Mouse (Mus musculus): Measurements from ENCODE around the gene Ankrd12. TPM values are rescaled to one million over a fixed set of nuclear protein-coding genes. Genes with fewer than 3 reads are reported as not detected.

Gene Ankrd12
- polyA plus RNA-seq, 1 experiment from 2014 or later, result 29.0 TPM

DNA sequence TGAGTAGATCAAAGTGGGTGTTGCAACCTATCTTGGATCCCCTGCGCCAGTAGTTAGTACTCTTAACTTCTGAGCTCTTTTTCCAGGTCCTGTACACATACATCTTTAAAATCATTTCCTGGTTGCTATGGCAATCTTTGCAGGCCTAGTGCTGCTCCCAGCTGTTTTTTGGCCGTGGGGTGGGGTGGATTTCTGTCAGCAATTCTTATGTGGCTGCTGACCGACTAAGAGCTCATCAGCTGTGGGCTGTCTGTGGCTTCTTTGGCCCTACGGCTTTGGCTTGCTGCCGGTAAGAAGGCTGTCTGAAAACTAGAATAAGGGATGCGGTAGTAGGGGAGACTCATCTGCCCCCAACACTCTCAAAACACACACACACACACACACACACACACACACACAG lies 33.9 kb upstream of the Ankrd12 start:
- DNase-seq (ENCODE audit: low spot score) (no peak), ATAC-seq (replicated peaks; ENCODE audit: low FRiP score) (no peak)
- 52% methylated on average over 6 of the region's 6 CpGs for WGBS
- Histone ChIP-seq H3K9ac (ENCODE audit: low read length) (peak overlapping the region; percentile 79; the same call in 1 of the 2 replicates), H3K4me2 (ENCODE audit: low read depth, low read length, severe bottlenecking) (peak overlapping the region; percentile 62; the same call in 1 of the 2 replicates), H3K9me3 (ENCODE audit: control insufficient read depth, low read length) (no peaks in the 10 kb centered on the region), H3K36me3 (ENCODE audit: control insufficient read depth, insufficient read depth, low read length) (no peaks in the 10 kb centered on the region; the same call in 1 of the 2 replicates), H3K27ac (ENCODE audit: low read depth, low read length) (no peak overlapping the region), H3K27me3 (ENCODE audit: control insufficient read depth, insufficient read depth, low read length) (no peaks in the 10 kb centered on the region), H3K4me3 (ENCODE audit: low read depth, low read length) (peak overlapping the region; percentile 81), H3K4me1 (replicated peaks; ENCODE audit: control insufficient read depth, insufficient read depth, low read length) (peaks cover 4% of the 10 kb centered on the region; the same call in 1 of the 2 replicates)

DNA sequence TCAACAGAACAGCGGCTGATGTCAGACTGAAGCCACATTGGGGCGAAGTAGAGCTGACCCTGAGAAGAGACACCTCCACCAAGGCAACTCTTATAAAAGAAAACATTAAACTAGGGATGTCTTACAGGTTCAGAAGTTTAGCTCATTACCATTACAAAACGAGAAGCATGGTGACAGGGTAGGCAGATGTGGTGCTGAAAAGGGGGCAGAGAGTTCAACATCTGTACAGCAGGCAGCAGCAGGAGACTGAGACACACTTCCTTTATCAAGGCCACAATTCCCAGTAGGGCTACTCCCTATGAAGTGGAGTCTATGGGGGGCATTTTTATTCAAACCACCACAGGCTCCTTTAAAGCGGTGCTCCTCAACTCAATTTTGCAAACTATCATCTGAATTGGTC lies 31.3 kb upstream of the Ankrd12 start:
- Histone ChIP-seq H3K9me3 (ENCODE audit: control insufficient read depth, low read length) (no peaks in the 10 kb centered on the region), H3K4me1 (replicated peaks; ENCODE audit: control insufficient read depth, insufficient read depth, low read length) (peaks cover 4% of the 10 kb centered on the region; the same call in 1 of the 2 replicates), H3K27ac (ENCODE audit: low read depth, low read length) (no peak overlapping the region), H3K9ac (ENCODE audit: low read length) (no peak overlapping the region), H3K27me3 (ENCODE audit: control insufficient read depth, insufficient read depth, low read length) (no peaks in the 10 kb centered on the region), H3K4me2 (ENCODE audit: low read depth, low read length, severe bottlenecking) (no peak overlapping the region), H3K36me3 (ENCODE audit: control insufficient read depth, insufficient read depth, low read length) (no peaks in the 10 kb centered on the region), H3K4me3 (ENCODE audit: low read depth, low read length) (no peak overlapping the region)
- WGBS, result 82% methylated on average over 4 of the region's 4 CpGs
- ATAC-seq (replicated peaks; ENCODE audit: low FRiP score), result no peak
- DNase-seq (ENCODE audit: low spot score), result no peak

DNA sequence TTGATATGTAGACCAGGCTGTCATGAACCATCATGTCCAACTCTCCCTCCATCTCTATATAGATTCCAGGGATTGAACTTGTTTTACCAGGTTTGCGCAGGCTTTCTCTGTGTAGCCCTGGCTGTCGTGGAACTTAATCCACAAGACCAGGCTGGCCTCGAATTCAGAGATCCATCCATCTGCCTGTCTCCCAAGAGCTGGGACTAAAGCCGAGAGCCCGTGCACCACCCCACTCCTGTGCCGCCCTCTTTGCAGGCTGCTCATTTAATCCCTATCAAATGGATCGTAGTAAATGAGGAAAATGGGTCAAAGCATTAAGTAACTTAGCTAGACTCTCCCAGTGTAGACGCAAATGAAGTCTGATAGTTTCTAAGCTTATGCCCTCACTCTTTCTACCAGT lies 30.6 kb upstream of the Ankrd12 start:
- Histone ChIP-seq H3K4me3 (ENCODE audit: low read depth, low read length) (no peak overlapping the region), H3K27me3 (ENCODE audit: control insufficient read depth, insufficient read depth, low read length) (no peaks in the 10 kb centered on the region), H3K36me3 (ENCODE audit: control insufficient read depth, insufficient read depth, low read length) (no peaks in the 10 kb centered on the region), H3K4me2 (ENCODE audit: low read depth, low read length, severe bottlenecking) (no peak overlapping the region), H3K4me1 (replicated peaks; ENCODE audit: control insufficient read depth, insufficient read depth, low read length) (peaks cover 4% of the 10 kb centered on the region; the same call in 1 of the 2 replicates), H3K9ac (ENCODE audit: low read length) (no peak overlapping the region), H3K9me3 (ENCODE audit: control insufficient read depth, low read length) (no peaks in the 10 kb centered on the region), H3K27ac (ENCODE audit: low read depth, low read length) (no peak overlapping the region)
- DNase-seq (ENCODE audit: low spot score), result no peak
- ATAC-seq (replicated peaks; ENCODE audit: low FRiP score), result no peak
- WGBS, result 68% methylated on average over 8 of the region's 8 CpGs

DNA sequence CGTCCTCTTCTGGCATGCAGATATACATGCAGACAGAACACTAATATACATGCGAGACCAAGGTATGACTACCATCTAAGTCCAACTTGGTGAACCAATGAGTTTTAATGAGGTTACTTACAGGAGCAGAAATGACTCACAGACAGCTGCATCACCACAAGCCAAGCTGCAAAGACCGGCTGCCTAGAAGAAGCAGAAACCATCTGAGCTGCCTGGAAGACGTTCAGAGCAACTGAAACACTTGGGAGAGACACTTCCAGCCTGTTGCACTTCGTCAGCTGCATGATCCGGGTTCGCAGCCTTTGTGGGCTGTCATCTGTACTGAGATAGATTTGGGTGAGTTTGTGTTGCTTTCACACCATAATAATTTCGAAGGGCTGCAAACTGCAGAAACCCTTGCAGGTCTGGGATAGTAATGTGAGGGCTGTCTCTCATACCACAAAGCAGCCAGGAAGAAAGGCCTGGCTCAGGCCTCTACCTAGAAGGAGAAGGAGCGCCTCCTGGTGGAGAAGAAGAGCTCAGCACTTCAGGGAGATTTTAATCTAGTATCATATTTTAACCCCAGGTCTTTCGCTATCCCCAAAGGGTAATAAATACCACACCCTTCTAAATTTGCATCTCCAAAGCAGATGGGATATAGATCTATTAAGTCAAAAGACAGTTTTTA lies 29.8 kb upstream of the Ankrd12 start:
- no peaks in the 10 kb centered on the region for H3K36me3 ChIP-seq (ENCODE audit: control insufficient read depth, insufficient read depth, low read length)
- no peaks in the 10 kb centered on the region for H3K27me3 ChIP-seq (ENCODE audit: control insufficient read depth, insufficient read depth, low read length)
- H3K27ac ChIP-seq (ENCODE audit: low read depth, low read length), result no peak overlapping the region
- no peak overlapping the region for H3K4me2 ChIP-seq (ENCODE audit: low read depth, low read length, severe bottlenecking)
- H3K9ac ChIP-seq (ENCODE audit: low read length), result no peak overlapping the region
- WGBS, result 54% methylated on average over 10 of the region's 10 CpGs
- DNase-seq (ENCODE audit: low spot score) (peak; percentile 72), ATAC-seq (replicated peaks; ENCODE audit: low FRiP score) (no peak)
- no peaks in the 10 kb centered on the region for H3K9me3 ChIP-seq (ENCODE audit: control insufficient read depth, low read length)
- no peak overlapping the region for H3K4me3 ChIP-seq (ENCODE audit: low read depth, low read length)
- no peaks in the 10 kb centered on the region for H3K4me1 ChIP-seq (replicated peaks; ENCODE audit: control insufficient read depth, insufficient read depth, low read length)

DNA sequence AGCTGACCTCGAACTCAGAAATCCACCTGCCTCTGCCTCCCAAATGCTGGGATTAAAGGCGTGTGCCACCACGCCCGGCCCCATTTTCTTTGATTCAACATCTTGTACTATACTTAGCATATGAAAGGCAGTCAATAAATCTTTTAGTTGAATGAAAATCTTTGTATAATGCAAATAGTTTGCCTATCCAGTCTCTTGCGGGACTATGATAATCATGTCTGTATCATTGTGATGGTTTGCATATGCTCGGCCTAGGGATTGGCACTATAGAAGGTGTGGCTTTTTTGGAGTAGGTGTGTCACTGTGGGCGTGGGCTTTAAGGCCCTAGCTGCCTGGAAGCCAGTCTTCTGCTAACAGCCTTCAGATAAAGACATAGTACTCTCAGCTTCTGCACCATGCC lies 27.2 kb upstream of the Ankrd12 start:
- Histone ChIP-seq H3K36me3 (ENCODE audit: control insufficient read depth, insufficient read depth, low read length) (no peaks in the 10 kb centered on the region), H3K4me1 (replicated peaks; ENCODE audit: control insufficient read depth, insufficient read depth, low read length) (peaks cover 7% of the 10 kb centered on the region; the same call in 1 of the 2 replicates)
- 82% methylated on average over 7 of the region's 7 CpGs for WGBS

DNA sequence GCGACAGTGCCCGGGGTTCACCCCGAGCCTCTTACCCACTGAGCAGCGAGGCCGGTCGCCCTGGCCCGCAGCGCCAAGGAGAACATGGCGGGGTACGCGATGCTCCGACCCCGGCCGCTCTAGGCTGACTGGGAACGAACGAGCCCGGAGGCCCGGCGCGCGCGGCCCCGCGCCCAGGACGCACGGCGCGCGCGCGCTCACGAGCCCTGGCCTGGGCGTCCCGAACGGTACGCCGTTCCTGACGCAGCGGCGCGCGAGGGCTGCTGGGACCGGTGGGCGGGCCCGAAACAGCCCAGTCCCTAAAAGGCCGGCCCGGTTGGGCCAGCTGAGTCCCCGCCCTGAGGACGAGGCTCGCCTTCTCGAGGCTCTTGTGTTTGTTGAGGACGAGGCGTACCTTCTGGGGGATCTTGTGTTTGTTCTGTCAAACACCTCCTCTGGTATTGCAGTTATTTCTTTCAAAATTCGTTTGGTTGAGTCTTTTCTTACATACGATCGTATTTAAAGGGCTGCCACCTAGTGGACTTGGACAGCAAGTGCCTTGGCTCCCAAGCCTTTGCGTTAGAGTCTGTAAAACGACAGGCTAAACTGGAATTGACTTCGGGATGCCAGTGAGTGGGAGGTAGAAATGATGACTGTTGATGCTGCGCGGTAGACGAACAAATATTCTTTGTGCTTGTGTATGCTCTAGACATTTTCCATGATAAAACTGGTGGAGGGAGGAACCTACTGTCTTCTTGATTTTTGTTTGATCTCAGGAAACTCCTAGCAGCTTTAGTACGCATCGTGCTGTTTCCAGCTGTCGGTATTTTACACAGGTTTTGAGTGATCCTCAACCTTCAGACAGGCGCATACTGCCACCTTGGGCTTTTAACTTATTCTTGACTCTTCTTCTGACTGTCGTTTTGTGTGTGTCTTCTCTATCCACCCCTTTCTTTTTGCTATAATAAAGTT lies 24.8 kb upstream of the Ankrd12 start, which contains the start of gene Ndufv2:
Ndufv2 (minus strand) TSS at position 180 of the 951 bp plus-strand sequence.
- peak within 1 kb of the TSS; percentile 83 for H3K27ac ChIP-seq (ENCODE audit: low read depth, low read length)
- H3K4me2 ChIP-seq (ENCODE audit: low read depth, low read length, severe bottlenecking), result peak within 1 kb of the TSS; percentile 92
- ATAC-seq (replicated peaks; ENCODE audit: low FRiP score) (peak; percentile 100), DNase-seq (ENCODE audit: low spot score) (peak; percentile 97)
- H3K4me1 ChIP-seq (replicated peaks; ENCODE audit: control insufficient read depth, insufficient read depth, low read length), result peaks cover 7% of the 10 kb centered on the region; the same call in 1 of the 2 replicates
- H3K36me3 ChIP-seq (ENCODE audit: control insufficient read depth, insufficient read depth, low read length), result no peaks in the 10 kb centered on the region
- H3K9ac ChIP-seq (ENCODE audit: low read length), result peak within 1 kb of the TSS; percentile 92
- H3K9me3 ChIP-seq (ENCODE audit: control insufficient read depth, low read length), result no peaks in the 10 kb centered on the region
- peak within 1 kb of the TSS; percentile 89 for H3K4me3 ChIP-seq (ENCODE audit: low read depth, low read length)
- H3K27me3 ChIP-seq (ENCODE audit: control insufficient read depth, insufficient read depth, low read length), result no peaks in the 10 kb centered on the region
- WGBS, result 1% methylated on average over 64 of the region's 67 CpGs

More for the DNA sequence above, 27.2 kb upstream of the Ankrd12 start:
- no peak overlapping the region for H3K4me3 ChIP-seq (ENCODE audit: low read depth, low read length)
- no peaks in the 10 kb centered on the region for H3K9me3 ChIP-seq (ENCODE audit: control insufficient read depth, low read length)
- DNase-seq (ENCODE audit: low spot score), result no peak
- no peak overlapping the region for H3K9ac ChIP-seq (ENCODE audit: low read length)
- ATAC-seq (replicated peaks; ENCODE audit: low FRiP score), result no peak
- no peaks in the 10 kb centered on the region for H3K27me3 ChIP-seq (ENCODE audit: control insufficient read depth, insufficient read depth, low read length)
- H3K27ac ChIP-seq (ENCODE audit: low read depth, low read length), result no peak overlapping the region
- H3K4me2 ChIP-seq (ENCODE audit: low read depth, low read length, severe bottlenecking), result no peak overlapping the region

DNA sequence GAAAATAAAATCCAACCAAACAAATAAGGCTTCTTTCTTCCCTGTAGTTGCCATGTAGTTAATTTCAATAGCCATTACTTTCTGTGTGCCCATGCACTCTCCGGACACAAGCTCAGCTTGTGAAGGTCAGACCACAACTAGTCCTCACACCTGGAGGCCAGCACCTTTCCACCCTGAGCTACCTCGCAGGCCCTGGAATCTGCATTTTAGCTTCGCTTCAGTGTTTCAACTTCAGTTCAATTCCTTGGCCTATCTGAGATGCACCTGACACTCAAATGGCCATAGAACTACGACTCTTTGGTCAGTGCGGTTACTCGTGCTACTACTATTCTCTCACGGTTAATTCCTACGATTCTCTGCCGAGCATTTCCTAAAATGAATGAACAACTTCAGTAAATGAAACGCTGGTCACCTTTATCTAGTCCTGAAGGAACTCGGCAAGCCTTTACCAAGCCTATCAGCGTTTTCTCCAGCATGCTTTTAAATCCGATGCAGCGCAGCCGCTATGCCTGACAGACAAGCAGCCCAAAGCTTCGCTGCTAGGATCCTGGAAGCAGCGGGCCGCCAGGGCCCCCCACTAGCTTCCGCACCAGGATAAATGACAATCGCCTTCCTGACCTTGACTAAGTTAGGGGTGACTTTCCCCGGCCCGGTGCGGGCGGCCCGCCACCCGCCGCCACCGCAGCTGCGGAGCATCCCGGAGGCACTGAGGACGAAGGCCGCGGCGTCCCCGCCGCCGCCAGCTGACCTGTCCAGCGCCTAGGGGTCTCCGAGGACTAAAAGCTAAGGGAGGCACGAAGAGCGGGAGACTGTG lies 23.9 kb upstream of the Ankrd12 start:
- WGBS, result under 1% methylated on average over 41 of the region's 41 CpGs
- no peak for ATAC-seq (replicated peaks; ENCODE audit: low FRiP score)
- DNase-seq (ENCODE audit: low spot score), result no peak

DNA sequence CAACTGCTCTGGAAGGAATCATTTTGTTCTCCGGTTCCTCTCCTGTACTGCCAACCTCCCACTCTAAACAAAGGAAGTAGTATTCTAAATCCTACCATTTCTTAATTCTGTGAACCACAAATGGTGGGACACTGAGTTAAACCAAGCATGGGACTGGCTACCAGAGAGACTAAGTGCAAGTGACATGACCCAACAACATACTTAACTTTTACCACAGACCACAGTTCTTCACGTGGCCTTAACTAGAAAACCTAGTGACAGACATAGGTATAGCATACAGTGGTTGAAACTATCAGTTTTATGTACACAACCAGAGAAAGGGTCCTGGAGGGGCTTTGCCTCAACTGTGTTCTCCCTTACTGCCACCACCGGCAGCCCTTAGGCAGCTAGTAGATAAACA lies 15.8 kb upstream of the Ankrd12 start:
- no peak overlapping the region for H3K4me3 ChIP-seq (ENCODE audit: low read depth, low read length)
- H3K9me3 ChIP-seq (ENCODE audit: control insufficient read depth, low read length), result no peaks in the 10 kb centered on the region
- 87% methylated on average over 3 of the region's 3 CpGs for WGBS
- peaks cover 2% of the 10 kb centered on the region; the same call in 1 of the 2 replicates for H3K36me3 ChIP-seq (ENCODE audit: control insufficient read depth, insufficient read depth, low read length)
- no peaks in the 10 kb centered on the region for H3K27me3 ChIP-seq (ENCODE audit: control insufficient read depth, insufficient read depth, low read length)
- no peak overlapping the region for H3K9ac ChIP-seq (ENCODE audit: low read length)
- DNase-seq (ENCODE audit: low spot score) (no peak), ATAC-seq (replicated peaks; ENCODE audit: low FRiP score) (no peak)
- H3K27ac ChIP-seq (ENCODE audit: low read depth, low read length), result no peak overlapping the region
- H3K4me2 ChIP-seq (ENCODE audit: low read depth, low read length, severe bottlenecking), result no peak overlapping the region
- no peaks in the 10 kb centered on the region; the same call in 1 of the 2 replicates for H3K4me1 ChIP-seq (replicated peaks; ENCODE audit: control insufficient read depth, insufficient read depth, low read length)

More for the DNA sequence above, 23.9 kb upstream of the Ankrd12 start:
- Histone ChIP-seq H3K27me3 (ENCODE audit: control insufficient read depth, insufficient read depth, low read length) (no peaks in the 10 kb centered on the region), H3K4me2 (ENCODE audit: low read depth, low read length, severe bottlenecking) (peak overlapping the region; percentile 92), H3K4me1 (replicated peaks; ENCODE audit: control insufficient read depth, insufficient read depth, low read length) (peaks cover 7% of the 10 kb centered on the region; the same call in 1 of the 2 replicates), H3K9ac (ENCODE audit: low read length) (peak overlapping the region; percentile 92), H3K36me3 (ENCODE audit: control insufficient read depth, insufficient read depth, low read length) (no peaks in the 10 kb centered on the region), H3K9me3 (ENCODE audit: control insufficient read depth, low read length) (no peaks in the 10 kb centered on the region), H3K27ac (ENCODE audit: low read depth, low read length) (peak overlapping the region; percentile 83), H3K4me3 (ENCODE audit: low read depth, low read length) (peak overlapping the region; percentile 89)

All from forebrain, embryonic 11.5 days (tissue).